Mouse (Mus musculus) limb, embryonic 12.5 days (tissue): ENCODE data around the gene Ralb. TPM values are rescaled to one million over a fixed set of nuclear protein-coding genes. Genes with fewer than 3 reads are reported as not detected.

Source experiments
- ATAC-seq: fragments of 200-750 bp; cut with Nextera tagmentation; 2 replicates; pipeline ENCODE4 v1.8.0; 2017; ENCODE audit warnings: low read depth, moderate TSS enrichment; ENCODE audit not compliant: insufficient number of reproducible peaks, insufficient read depth, low FRiP score, low TSS enrichment
- H3K27ac ChIP-seq: fragments of 300-500 bp; sonication (generic); 2 replicates; pipeline ENCODE4 v1.5.1; 2016; ENCODE audit warnings: mild to moderate bottlenecking, moderate library complexity
- H3K27me3 ChIP-seq: fragments of 300-500 bp; sonication (generic); 2 replicates; pipeline ENCODE4 v1.6.1; 2016; ENCODE audit warnings: mild to moderate bottlenecking, moderate library complexity
- H3K36me3 ChIP-seq: fragments of 300-500 bp; sonication (generic); 2 replicates; pipeline ENCODE4 v1.6.1; 2016; ENCODE audit warnings: mild to moderate bottlenecking, moderate library complexity
- H3K4me1 ChIP-seq: fragments of 300-500 bp; sonication (generic); replicated peaks from 2 replicates; pipeline ENCODE4 v1.6.1; 2016
- H3K4me2 ChIP-seq: fragments of 300-500 bp; sonication (generic); 2 replicates; pipeline ENCODE4 v1.6.1; 2016; ENCODE audit warnings: mild to moderate bottlenecking, moderate library complexity
- H3K4me3 ChIP-seq: fragments of 300-500 bp; sonication (generic); replicated peaks from 2 replicates; pipeline ENCODE4 v1.5.1; 2016; ENCODE audit warnings: mild to moderate bottlenecking
- H3K9ac ChIP-seq: fragments of 300-500 bp; sonication (generic); replicated peaks from 2 replicates; pipeline ENCODE4 v1.6.1; 2016; ENCODE audit warnings: mild to moderate bottlenecking, moderate library complexity
- H3K9me3 ChIP-seq: fragments of 300-500 bp; sonication (generic); 2 replicates; pipeline ENCODE4 v1.6.1; 2016; ENCODE audit warnings: mild to moderate bottlenecking, moderate library complexity
- WGBS: fragments of 180-500 bp; shearing (Covaris S2); methylation state at CpG from one replicate; pipeline ENCODE4 v1.1.7; 2016; 5-methylcytosine and 5-hydroxymethylcytosine counted together
- polyA plus RNA-seq: library from polyadenylated mRNA; unstranded; fragments of >200 nt; fragmentation: Nextera tagmentation; extraction: Ambion mirVana; gene quantifications from 2 replicates; pipeline ENCODE4 v1.2.1, GENCODE M21; 2016

Ralb gene
- polyA plus RNA-seq, 1 experiment from 2014 or later, result 112 TPM

- Histone ChIP-seq H3K4me2 (no peak overlapping the region), H3K9ac (no peak overlapping the region), H3K36me3 (no peaks in the 10 kb centered on the region; the same call in 1 of the 2 replicates), H3K4me1 (peaks cover 46% of the 10 kb centered on the region), H3K27me3 (no peaks in the 10 kb centered on the region), H3K4me3 (no peak overlapping the region), H3K27ac (no peak overlapping the region), H3K9me3 (no peaks in the 10 kb centered on the region)
- ATAC-seq, result no peak
- WGBS, result 90% methylated on average over 1 of the region's 1 CpGs
These were observed 12.1 kb downstream of the Ralb start for GRCm38 (mm10) chr1:119492505-119492904.

GRCm38 (mm10) chr1:119492097-119492496 is 12.5 kb downstream of the Ralb start:
- peaks cover 50% of the 10 kb centered on the region for H3K4me1 ChIP-seq
- H3K9me3 ChIP-seq, result no peaks in the 10 kb centered on the region
- no peak overlapping the region for H3K9ac ChIP-seq
- H3K36me3 ChIP-seq, result no peaks in the 10 kb centered on the region; the same call in 1 of the 2 replicates
- ATAC-seq, result peak; percentile 58
- peak overlapping the region; percentile 30 for H3K4me2 ChIP-seq
- no peak overlapping the region for H3K27ac ChIP-seq
- WGBS, result 48% methylated on average over 11 of the region's 11 CpGs
- no peaks in the 10 kb centered on the region for H3K27me3 ChIP-seq
- H3K4me3 ChIP-seq, result no peak overlapping the region

- no peaks in the 10 kb centered on the region; the same call in 1 of the 2 replicates for H3K36me3 ChIP-seq
- H3K27me3 ChIP-seq, result no peaks in the 10 kb centered on the region
- no peaks in the 10 kb centered on the region for H3K9me3 ChIP-seq
- no peak overlapping the region for H3K27ac ChIP-seq
- no peak overlapping the region for H3K9ac ChIP-seq
- ATAC-seq, result no peak
- H3K4me1 ChIP-seq, result peaks cover 63% of the 10 kb centered on the region
- 52% methylated on average over 7 of the region's 7 CpGs for WGBS
- H3K4me3 ChIP-seq, result no peak overlapping the region
- no peak overlapping the region for H3K4me2 ChIP-seq
These were observed 13.8 kb downstream of the Ralb start for GRCm38 (mm10) chr1:119490765-119491164.

GRCm38 (mm10) chr1:119487917-119488590 is 16.5 kb downstream of the Ralb start:
- no peaks in the 10 kb centered on the region for H3K27me3 ChIP-seq
- ATAC-seq, result peak; percentile 35; the same call in 1 of the 2 replicates
- H3K4me3 ChIP-seq, result no peak overlapping the region
- H3K9ac ChIP-seq, result no peak overlapping the region
- 0 out of 2 replicates have a peak overlapping the region, but pooled peaks have one; percentile 13 for H3K4me2 ChIP-seq
- 46% methylated on average over 10 of the region's 10 CpGs for WGBS
- peaks cover 72% of the 10 kb centered on the region for H3K4me1 ChIP-seq
- no peaks in the 10 kb centered on the region for H3K36me3 ChIP-seq
- H3K9me3 ChIP-seq, result no peaks in the 10 kb centered on the region
- H3K27ac ChIP-seq, result peak overlapping the region; percentile 75

- peaks cover 13% of the 10 kb centered on the region for H3K36me3 ChIP-seq
- H3K9me3 ChIP-seq, result no peaks in the 10 kb centered on the region
- H3K4me1 ChIP-seq, result peaks cover 56% of the 10 kb centered on the region
- H3K27me3 ChIP-seq, result no peaks in the 10 kb centered on the region
- H3K9ac ChIP-seq, result no peak overlapping the region
- H3K4me3 ChIP-seq, result no peak overlapping the region
- no peak overlapping the region for H3K4me2 ChIP-seq
- no peak for ATAC-seq
- 2% methylated on average over 2 of the region's 2 CpGs for WGBS
- H3K27ac ChIP-seq, result 0 out of 2 replicates have a peak overlapping the region, but pooled peaks have one; percentile 29
These were observed 18.8 kb downstream of the Ralb start for GRCm38 (mm10) chr1:119485825-119486224.

- no peak overlapping the region for H3K4me3 ChIP-seq
- no peak overlapping the region for H3K9ac ChIP-seq
- H3K4me1 ChIP-seq, result peaks cover 42% of the 10 kb centered on the region
- H3K9me3 ChIP-seq, result no peaks in the 10 kb centered on the region
- H3K36me3 ChIP-seq, result peaks cover 13% of the 10 kb centered on the region
- no peak overlapping the region for H3K4me2 ChIP-seq
- WGBS, result 59% methylated on average over 3 of the region's 3 CpGs
- H3K27me3 ChIP-seq, result no peaks in the 10 kb centered on the region
- no peak for ATAC-seq
- H3K27ac ChIP-seq, result no peak overlapping the region
These were observed 20.1 kb downstream of the Ralb start for GRCm38 (mm10) chr1:119484457-119484856.

- no peak overlapping the region for H3K4me3 ChIP-seq
- H3K4me2 ChIP-seq, result no peak overlapping the region
- WGBS, result 68% methylated on average over 3 of the region's 3 CpGs
- peaks cover 14% of the 10 kb centered on the region for H3K36me3 ChIP-seq
- H3K27ac ChIP-seq, result no peak overlapping the region
- H3K9me3 ChIP-seq, result no peaks in the 10 kb centered on the region
- no peak overlapping the region for H3K9ac ChIP-seq
- peaks cover 30% of the 10 kb centered on the region for H3K4me1 ChIP-seq
- H3K27me3 ChIP-seq, result no peaks in the 10 kb centered on the region
- ATAC-seq, result no peak
These were observed 21.7 kb downstream of the Ralb start for GRCm38 (mm10) chr1:119482891-119483290.

- WGBS, result 89% methylated on average over 7 of the region's 7 CpGs
- Histone ChIP-seq H3K4me1 (peaks cover 15% of the 10 kb centered on the region), H3K4me3 (no peak overlapping the region), H3K9me3 (no peaks in the 10 kb centered on the region), H3K27me3 (no peaks in the 10 kb centered on the region), H3K27ac (no peak overlapping the region), H3K4me2 (no peak overlapping the region), H3K36me3 (peaks cover 24% of the 10 kb centered on the region), H3K9ac (no peak overlapping the region)
- ATAC-seq, result no peak
These were observed 23.2 kb downstream of the Ralb start for GRCm38 (mm10) chr1:119481205-119481932.

- 93% methylated on average over 8 of the region's 8 CpGs for WGBS
- no peaks in the 10 kb centered on the region for H3K27me3 ChIP-seq
- peaks cover 28% of the 10 kb centered on the region for H3K36me3 ChIP-seq
- ATAC-seq, result no peak
- no peak overlapping the region for H3K9ac ChIP-seq
- H3K4me2 ChIP-seq, result no peak overlapping the region
- no peak overlapping the region for H3K4me3 ChIP-seq
- no peak overlapping the region for H3K27ac ChIP-seq
- H3K4me1 ChIP-seq, result peaks cover 8% of the 10 kb centered on the region; the same call in 1 of the 2 replicates
- H3K9me3 ChIP-seq, result no peaks in the 10 kb centered on the region
These were observed 23.9 kb downstream of the Ralb start for GRCm38 (mm10) chr1:119480678-119481077.

- Histone ChIP-seq H3K4me3 (no peak overlapping the region), H3K36me3 (peaks cover 38% of the 10 kb centered on the region), H3K27ac (no peak overlapping the region), H3K9ac (no peak overlapping the region), H3K27me3 (no peaks in the 10 kb centered on the region), H3K4me2 (no peak overlapping the region), H3K9me3 (no peaks in the 10 kb centered on the region), H3K4me1 (0 out of 2 replicates have a peak, but pooled peaks cover 4% of the 10 kb centered on the region)
- ATAC-seq, result no peak
- WGBS, result 86% methylated on average over 4 of the region's 4 CpGs
These were observed 25.0 kb downstream of the Ralb start for GRCm38 (mm10) chr1:119479641-119480040.

- no peaks in the 10 kb centered on the region for H3K9me3 ChIP-seq
- H3K4me2 ChIP-seq, result no peak overlapping the region
- peaks cover 42% of the 10 kb centered on the region for H3K36me3 ChIP-seq
- H3K27ac ChIP-seq, result no peak overlapping the region
- no peak for ATAC-seq
- H3K9ac ChIP-seq, result no peak overlapping the region
- H3K27me3 ChIP-seq, result no peaks in the 10 kb centered on the region
- 85% methylated on average over 7 of the region's 7 CpGs for WGBS
- no peaks in the 10 kb centered on the region for H3K4me1 ChIP-seq
- H3K4me3 ChIP-seq, result no peak overlapping the region
These were observed 27.7 kb downstream of the Ralb start for GRCm38 (mm10) chr1:119476905-119477353.
